Mouse (Mus musculus): ENCODE data around the gene Msln. TPM values are rescaled to one million over a fixed set of nuclear protein-coding genes. Genes with fewer than 3 reads are reported as not detected.

Msln gene
- polyA plus RNA-seq, 1 experiment from 2014 or later: not detected

DNA sequence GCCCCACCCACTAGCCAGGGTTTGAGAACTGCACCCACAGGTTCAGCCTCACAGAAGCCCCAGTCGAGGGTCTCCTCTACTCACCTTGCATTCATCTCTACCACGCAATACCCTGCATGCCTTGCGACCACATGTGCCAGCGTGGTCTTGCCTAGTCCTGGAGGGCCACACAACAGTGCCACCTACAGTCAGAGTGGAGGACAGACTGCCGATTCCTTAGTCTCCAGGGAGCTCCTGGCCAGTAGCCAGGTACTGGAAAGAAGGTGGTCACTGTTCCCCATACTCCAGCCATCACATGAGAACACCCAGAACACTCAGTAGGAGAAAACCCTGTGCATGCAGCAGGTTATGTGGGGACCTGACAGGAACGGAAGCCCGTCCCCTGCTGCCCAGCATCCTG is 30.3 kb downstream of the Msln start:
- Histone ChIP-seq H3K27ac (no peak overlapping the region), H3K36me3 (ENCODE audit: inconsistent target) (no peaks in the 10 kb centered on the region), H3K79me2 (ENCODE audit: inconsistent target) (peaks cover 9% of the 10 kb centered on the region; the same call in 1 of the 2 replicates), H3K4me3 (ENCODE audit: inconsistent target) (no peak overlapping the region)
- 89% methylated on average over 7 of the region's 7 CpGs for WGBS (ENCODE audit: missing documents)

DNA sequence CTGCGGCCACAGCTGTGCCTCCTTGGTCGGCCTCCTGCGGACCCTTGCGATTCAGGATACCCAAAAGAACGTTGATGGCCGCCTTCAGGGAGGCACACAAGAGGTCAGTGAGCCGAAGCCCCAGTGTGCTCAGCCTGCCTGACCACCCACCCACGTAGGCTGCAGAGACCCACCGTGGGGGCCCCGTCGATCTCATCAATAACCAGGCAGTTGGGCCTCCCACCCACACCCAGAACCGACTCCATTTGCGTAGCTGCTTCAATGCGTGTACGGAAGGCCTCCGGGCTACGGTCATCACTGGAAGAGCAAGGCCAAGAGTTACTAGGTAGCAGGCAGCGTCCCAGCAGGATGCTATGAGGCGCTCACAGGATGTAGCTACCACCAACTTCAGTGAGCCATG is 30.7 kb downstream of the Msln start:
- Histone ChIP-seq H3K27ac (no peak overlapping the region), H3K36me3 (ENCODE audit: inconsistent target) (no peaks in the 10 kb centered on the region), H3K79me2 (ENCODE audit: inconsistent target) (peaks cover 7% of the 10 kb centered on the region; the same call in 1 of the 2 replicates), H3K4me3 (ENCODE audit: inconsistent target) (no peak overlapping the region)
- 91% methylated on average over 19 of the region's 19 CpGs for WGBS (ENCODE audit: missing documents)

DNA sequence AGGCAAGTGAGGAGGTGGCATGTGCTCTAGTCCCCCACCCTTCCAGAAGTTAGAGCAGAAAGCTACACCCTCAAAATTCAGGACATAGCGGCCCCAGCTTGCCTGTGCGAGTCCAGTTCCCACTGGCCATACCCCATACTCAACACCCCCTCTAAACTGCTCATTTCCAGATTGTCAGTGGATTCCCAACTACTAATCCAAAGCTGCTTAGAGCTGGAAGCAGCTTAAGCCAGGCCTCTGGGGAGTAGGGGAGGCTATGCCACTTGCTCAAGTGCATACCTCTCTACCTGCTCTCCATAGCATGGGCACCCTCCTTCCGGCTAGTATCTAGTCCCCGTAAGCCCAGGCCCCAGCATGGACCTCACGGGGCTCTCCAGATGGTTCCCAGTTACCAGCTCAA is 32.7 kb downstream of the Msln start:
- H3K36me3 ChIP-seq (ENCODE audit: inconsistent target): no peaks in the 10 kb centered on the region
- H3K79me2 ChIP-seq (ENCODE audit: inconsistent target): no peaks in the 10 kb centered on the region
- no peak overlapping the region for H3K27ac ChIP-seq
- H3K4me3 ChIP-seq (ENCODE audit: inconsistent target): no peak overlapping the region
- 98% methylated on average over 5 of the region's 5 CpGs for WGBS (ENCODE audit: missing documents)

DNA sequence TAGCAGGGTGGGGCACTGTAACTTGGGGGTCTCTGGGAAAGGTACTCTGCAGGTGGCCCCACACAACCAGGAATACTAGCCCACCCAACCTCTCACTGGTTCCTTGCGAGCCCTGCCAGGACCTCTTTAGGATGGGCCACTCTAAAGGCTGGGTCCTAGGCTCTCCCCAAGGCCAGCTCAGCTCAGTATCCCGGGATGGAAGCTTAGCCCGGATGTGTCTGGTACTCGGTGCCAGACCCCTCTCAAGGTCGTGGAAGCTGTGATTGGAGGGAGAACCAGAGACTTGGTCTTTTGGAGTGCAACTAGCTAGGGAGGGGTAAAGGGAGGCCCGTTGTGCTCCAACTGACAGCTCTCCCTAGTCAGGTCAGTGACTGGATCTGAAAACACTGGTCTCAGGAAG is 36.5 kb downstream of the Msln start:
- no peaks in the 10 kb centered on the region for H3K79me2 ChIP-seq (ENCODE audit: inconsistent target)
- 17% methylated on average over 6 of the region's 6 CpGs for WGBS (ENCODE audit: missing documents)
- no peak overlapping the region for H3K27ac ChIP-seq
- no peak overlapping the region for H3K4me3 ChIP-seq (ENCODE audit: inconsistent target)
- H3K36me3 ChIP-seq (ENCODE audit: inconsistent target): no peaks in the 10 kb centered on the region

DNA sequence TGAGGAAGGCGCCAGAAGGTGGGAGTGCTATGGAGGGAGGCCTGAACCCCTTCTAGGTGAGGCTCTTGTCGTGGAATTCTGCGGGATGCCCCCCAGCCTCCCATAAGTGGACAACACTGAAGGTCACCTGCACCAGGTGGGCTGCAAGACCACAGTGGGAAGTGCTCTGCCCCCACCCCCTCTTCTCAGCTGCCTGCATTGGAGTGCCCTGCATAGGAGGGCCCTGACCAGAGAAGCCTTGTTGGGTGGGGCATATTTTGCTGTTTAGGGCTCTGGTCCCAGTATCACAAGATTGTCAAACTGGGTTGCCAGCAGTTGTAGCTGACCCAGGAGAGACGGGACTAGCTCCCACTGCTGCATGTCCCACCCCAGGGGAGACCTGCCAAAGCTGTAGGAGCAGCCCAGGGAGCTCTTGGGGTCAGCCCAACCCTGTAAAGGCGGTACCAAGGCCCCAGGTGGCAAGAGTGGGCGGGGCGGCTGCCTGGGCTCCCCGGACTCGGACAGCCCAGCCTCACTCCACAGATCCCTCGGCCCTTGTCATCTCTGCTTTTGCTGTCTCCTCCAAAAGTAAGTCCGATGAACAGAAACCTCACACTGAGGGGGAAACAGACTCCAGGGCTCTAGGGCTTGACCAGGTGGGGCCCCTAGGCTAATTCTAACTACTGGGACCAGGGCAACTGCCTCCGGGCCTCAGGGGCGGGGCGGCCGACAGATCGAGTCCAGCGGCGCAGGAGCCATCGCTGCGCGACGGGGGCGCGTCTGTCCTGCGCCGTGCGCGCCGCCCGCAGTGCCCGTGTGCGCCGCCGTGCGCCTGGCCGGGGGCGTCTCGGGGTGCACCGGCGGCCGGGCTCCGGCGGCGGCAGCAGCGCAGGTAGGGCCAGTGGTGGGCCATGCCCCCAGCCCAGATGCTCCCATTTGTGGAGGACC is 37.2 kb downstream of the Msln start, which contains the start of gene Gng13:
Gene Gng13, plus strand, starts transcription at position 461 of the 927 bp plus-strand sequence.
- no peak within 1 kb of the TSS for H3K4me3 ChIP-seq (ENCODE audit: inconsistent target)

DNA sequence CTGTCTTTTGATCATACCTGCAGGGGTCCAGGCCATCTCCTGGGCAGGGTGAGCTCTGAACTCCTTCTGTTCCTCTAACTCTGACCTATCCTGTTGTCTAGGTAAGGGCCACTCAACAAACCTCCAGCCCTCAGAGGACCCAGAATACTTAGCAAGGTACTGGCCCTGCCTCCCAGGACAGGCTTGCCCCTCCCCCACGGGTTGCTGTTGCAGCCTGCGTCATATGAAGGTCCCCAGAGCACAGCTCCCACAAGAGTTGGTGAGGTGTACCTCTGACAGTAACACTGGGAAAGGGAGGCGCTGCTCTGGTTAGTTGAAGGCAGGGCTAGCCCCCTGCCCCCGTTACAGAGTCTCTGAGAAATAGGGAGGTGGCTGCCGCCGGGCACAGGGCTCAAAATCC is 38.0 kb downstream of the Msln start:
- H3K36me3 ChIP-seq (ENCODE audit: inconsistent target): no peaks in the 10 kb centered on the region
- 12% methylated on average over 6 of the region's 6 CpGs for WGBS (ENCODE audit: missing documents)

More for the DNA sequence above, 37.2 kb downstream of the Msln start, which contains the start of gene Gng13:
- WGBS (ENCODE audit: missing documents): 3% methylated on average over 45 of the region's 45 CpGs
- Histone ChIP-seq H3K36me3 (ENCODE audit: inconsistent target) (no peaks in the 10 kb centered on the region), H3K27ac (no peak within 1 kb of the TSS), H3K79me2 (ENCODE audit: inconsistent target) (no peaks in the 10 kb centered on the region)

DNA sequence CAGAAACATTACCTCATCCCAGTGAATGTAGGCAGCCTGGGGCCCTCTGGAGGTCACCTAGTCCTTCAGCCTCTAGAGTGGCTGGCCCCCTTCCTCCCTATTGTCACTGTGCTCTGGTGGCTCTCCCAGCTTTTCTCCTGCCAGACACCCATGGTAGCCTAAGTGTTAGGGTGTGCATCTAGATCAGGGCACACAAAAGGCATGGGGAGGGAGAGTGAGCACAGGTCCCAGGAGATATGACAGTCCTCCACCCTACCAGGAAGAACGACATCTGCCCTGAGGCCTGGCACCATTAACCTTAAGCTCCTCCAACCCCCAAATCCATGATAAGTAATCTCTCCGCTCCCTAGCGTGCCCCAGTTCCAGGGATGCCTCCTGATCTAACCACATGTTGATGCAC is 38.6 kb downstream of the Msln start:
- H3K79me2 ChIP-seq (ENCODE audit: inconsistent target): no peaks in the 10 kb centered on the region
- no peak overlapping the region for H3K4me3 ChIP-seq (ENCODE audit: inconsistent target)
- 66% methylated on average over 3 of the region's 3 CpGs for WGBS (ENCODE audit: missing documents)
- H3K27ac ChIP-seq: no peak overlapping the region
- no peaks in the 10 kb centered on the region for H3K36me3 ChIP-seq (ENCODE audit: inconsistent target)

More for the DNA sequence above, 38.0 kb downstream of the Msln start:
- Histone ChIP-seq H3K79me2 (ENCODE audit: inconsistent target) (no peaks in the 10 kb centered on the region), H3K4me3 (ENCODE audit: inconsistent target) (no peak overlapping the region), H3K27ac (no peak overlapping the region)

DNA sequence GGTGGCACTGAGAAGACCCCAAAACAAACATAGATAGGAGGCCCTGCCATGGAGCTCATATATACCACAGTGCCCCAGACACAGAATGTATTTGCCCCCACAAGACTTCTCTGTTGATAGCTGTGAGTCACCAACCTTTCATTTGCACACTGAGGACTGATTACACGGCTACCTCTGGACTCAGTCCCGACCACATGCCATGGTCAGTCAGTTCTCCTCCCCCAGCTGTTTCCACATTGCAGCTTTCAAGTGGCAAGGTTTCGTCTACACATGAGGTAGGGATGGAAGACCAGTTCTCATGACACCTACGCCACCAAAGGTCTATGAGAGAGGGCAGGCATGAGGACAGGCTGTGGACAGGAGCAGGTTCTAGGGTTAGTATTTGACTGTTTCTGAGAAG is 43.0 kb downstream of the Msln start:
- H3K4me3 ChIP-seq (ENCODE audit: inconsistent target): no peak overlapping the region
- WGBS (ENCODE audit: missing documents): 78% methylated on average over 4 of the region's 4 CpGs
- H3K79me2 ChIP-seq (ENCODE audit: inconsistent target): no peaks in the 10 kb centered on the region
- H3K27ac ChIP-seq: no peak overlapping the region
- H3K36me3 ChIP-seq (ENCODE audit: inconsistent target): no peaks in the 10 kb centered on the region

DNA sequence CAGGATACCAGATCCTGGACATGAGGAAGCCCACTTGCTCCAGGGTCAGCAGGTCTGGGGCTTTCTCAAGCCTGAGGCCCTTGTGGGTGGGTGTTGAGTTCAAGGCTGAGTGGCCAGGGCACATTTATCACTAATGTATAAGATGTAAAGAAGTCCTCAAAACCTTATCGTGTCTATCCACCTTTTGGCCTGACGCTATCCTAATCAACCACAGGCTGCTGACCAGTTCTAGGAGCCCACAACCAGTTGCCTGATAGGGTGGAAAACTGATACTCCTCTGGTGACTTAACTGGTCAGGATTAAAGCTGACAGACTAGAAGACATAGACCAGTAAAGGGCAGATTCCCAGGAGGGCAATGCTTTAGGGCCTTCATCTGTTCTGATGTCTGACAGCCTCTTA is 44.2 kb downstream of the Msln start:
- 92% methylated on average over 2 of the region's 2 CpGs for WGBS (ENCODE audit: missing documents)
- Histone ChIP-seq H3K36me3 (ENCODE audit: inconsistent target) (no peaks in the 10 kb centered on the region), H3K4me3 (ENCODE audit: inconsistent target) (no peak overlapping the region), H3K79me2 (ENCODE audit: inconsistent target) (no peaks in the 10 kb centered on the region), H3K27ac (no peak overlapping the region)

DNA sequence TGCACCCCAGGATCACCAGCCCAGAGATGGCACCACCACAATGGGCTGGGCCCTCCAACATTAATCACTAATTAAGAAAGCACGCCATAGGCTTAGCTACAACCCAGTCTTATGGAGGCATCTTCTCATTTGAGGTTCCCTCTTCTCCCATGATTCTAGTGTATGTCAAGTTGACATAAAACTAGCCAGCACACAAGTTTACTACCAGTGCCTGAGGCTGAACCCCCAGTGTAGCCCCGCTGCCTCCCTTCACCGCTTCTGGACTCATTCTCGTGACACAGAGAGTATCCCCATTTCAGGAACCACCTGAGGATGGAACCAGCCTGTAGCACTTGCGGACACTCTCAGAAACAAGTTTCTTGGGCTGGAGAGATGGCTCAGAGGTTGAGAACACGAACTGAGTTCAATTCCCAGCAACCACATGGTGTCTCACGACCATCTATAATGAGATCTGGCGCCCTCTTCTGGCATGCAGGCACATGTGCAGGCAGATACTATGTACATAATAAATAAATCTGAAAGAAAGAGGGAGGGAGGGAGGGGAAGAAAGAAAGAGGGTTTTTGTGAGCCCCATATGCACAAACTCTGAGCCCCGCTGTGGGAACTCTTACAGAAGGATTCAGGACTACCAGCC is 53.2 kb downstream of the Msln start:
- H3K27ac ChIP-seq: no peak overlapping the region
- WGBS (ENCODE audit: missing documents): 58% methylated on average over 9 of the region's 9 CpGs
- no peaks in the 10 kb centered on the region for H3K36me3 ChIP-seq (ENCODE audit: inconsistent target)
- H3K4me3 ChIP-seq (ENCODE audit: inconsistent target): no peak overlapping the region
- no peaks in the 10 kb centered on the region for H3K79me2 ChIP-seq (ENCODE audit: inconsistent target)

Other genes starting within 250 kb of the Msln start
- not detected in 3 replicates for gene Sox8, start 183.7 kb downstream of the Msln start, polyA plus RNA-seq (2018)
- gene Lmf1, start 175.3 kb downstream of the Msln start, polyA plus RNA-seq (2018): 13.4 to 17.2 TPM (median 16.4 TPM) in 3 replicates
- gene Gng13, start 37.2 kb downstream of the Msln start, polyA plus RNA-seq (2018): not detected in 3 replicates
- 0.80 to 5.9 TPM (median 1.1 TPM) in 3 replicates for gene Chtf18, start 27.0 kb downstream of the Msln start, polyA plus RNA-seq (2018)
- 5.9 to 11.6 TPM (median 7.3 TPM) in 3 replicates for gene Rpusd1, start 26.7 kb downstream of the Msln start, polyA plus RNA-seq (2018)
- gene Mslnl, start 18.3 kb downstream of the Msln start, polyA plus RNA-seq (2018): not detected in 3 replicates
- 19.4 to 20.9 TPM (median 19.5 TPM) in 3 replicates for gene Narfl, start 19.4 kb upstream of the Msln start, polyA plus RNA-seq (2018)
- gene Haghl, start 31.3 kb upstream of the Msln start, polyA plus RNA-seq (2018): 10.9 to 28.1 TPM (median 26.5 TPM) in 3 replicates
- gene Ccdc78, start 32.2 kb upstream of the Msln start, polyA plus RNA-seq (2018): not detected in 3 replicates
- 12.9 to 59.3 TPM (median 54.8 TPM) in 3 replicates for gene Fam173a, start 38.5 kb upstream of the Msln start, polyA plus RNA-seq (2018)
- gene AC134908.4, start 41.3 kb upstream of the Msln start, polyA plus RNA-seq (2018): not detected in 3 replicates
- 3.0 to 22.9 TPM (median 8.0 TPM) in 3 replicates for gene Metrn, start 42.8 kb upstream of the Msln start, polyA plus RNA-seq (2018)
- 0.13 to 0.33 TPM (median 0.32 TPM) in 3 replicates for gene Fbxl16, start 54.7 kb upstream of the Msln start, polyA plus RNA-seq (2018)
- gene Wdr24, start 69.2 kb upstream of the Msln start, polyA plus RNA-seq (2018): 8.8 to 13.8 TPM (median 9.0 TPM) in 3 replicates
- gene Jmjd8, start 74.5 kb upstream of the Msln start, polyA plus RNA-seq (2018): 15.2 to 28.3 TPM (median 18.9 TPM) in 3 replicates
- gene Stub1, start 79.0 kb upstream of the Msln start, polyA plus RNA-seq (2018): 74.2 to 109 TPM (median 78.5 TPM) in 3 replicates
- gene Rhbdl1, start 82.9 kb upstream of the Msln start, polyA plus RNA-seq (2018): 0.16 to 0.97 TPM in 2 of 3 replicates, not detected in the other
- gene Gm20683, start 87.4 kb upstream of the Msln start, polyA plus RNA-seq (2018): 0.09 to 1.1 TPM (median 0.43 TPM) in 3 replicates
- gene Rhot2, start 90.5 kb upstream of the Msln start, polyA plus RNA-seq (2018): 20.6 to 24.8 TPM (median 22.4 TPM) in 3 replicates
- 1.5 to 2.9 TPM (median 2.5 TPM) in 3 replicates for gene Wdr90, start 107.1 kb upstream of the Msln start, polyA plus RNA-seq (2018)
- 5.6 to 15.2 TPM (median 7.1 TPM) in 3 replicates for gene Mcrip2, start 114.4 kb upstream of the Msln start, polyA plus RNA-seq (2018)
- 3.3 to 5.5 TPM (median 5.2 TPM) in 3 replicates for gene Mettl26, start 120.7 kb upstream of the Msln start, polyA plus RNA-seq (2018)
- gene Wfikkn1, start 126.5 kb upstream of the Msln start, polyA plus RNA-seq (2018): 0.13 to 0.32 TPM (median 0.20 TPM) in 3 replicates
- gene Rab40c, start 165.3 kb upstream of the Msln start, polyA plus RNA-seq (2018): 13.7 to 21.8 TPM (median 16.8 TPM) in 3 replicates
- 33.1 to 43.2 TPM (median 35.1 TPM) in 3 replicates for gene Pigq, start 190.6 kb upstream of the Msln start, polyA plus RNA-seq (2018)
- not detected in 3 replicates for gene Nhlrc4, start 190.6 kb upstream of the Msln start, polyA plus RNA-seq (2018)
- gene A930017K11Rik, start 198.2 kb upstream of the Msln start, polyA plus RNA-seq (2018): not detected in 3 replicates
- gene Capn15, start 231.4 kb upstream of the Msln start, polyA plus RNA-seq (2018): 5.2 to 13.5 TPM (median 5.9 TPM) in 3 replicates